Mouse (Mus musculus) heart, adult 2 months (tissue): ENCODE data around the gene Grap. TPM values are rescaled to one million over a fixed set of nuclear protein-coding genes. Genes with fewer than 3 reads are reported as not detected.

ENCODE experiments used
- DNase-seq, 2 experiments: peaks; one replicate each; pipeline ENCODE4 v3.0.0; 2021
- H3K27ac ChIP-seq: fragments of 200-600 bp; 2 replicates; pipeline ENCODE4 v1.8.1; 2022
- H3K27me3 ChIP-seq: fragments of 200-500 bp; 2 replicates; pipeline ENCODE4 v1.6.1; 2012; ENCODE audit warnings: mild to moderate bottlenecking, low read length, inconsistent platforms, mixed read lengths; ENCODE audit not compliant: control insufficient read depth, insufficient read depth
- H3K36me3 ChIP-seq: fragments of 200-500 bp; 2 replicates; pipeline ENCODE4 v1.6.1; 2012; ENCODE audit warnings: low read length, inconsistent platforms; ENCODE audit not compliant: control insufficient read depth, insufficient read depth
- H3K4me1 ChIP-seq: fragments of 200-500 bp; 2 replicates; pipeline ENCODE4 v1.6.1; 2011; ENCODE audit warnings: low read length; ENCODE audit not compliant: control insufficient read depth, insufficient read depth
- H3K4me3 ChIP-seq: fragments of 200-600 bp; 2 replicates; pipeline ENCODE4 v1.8.1; 2022
- H3K79me2 ChIP-seq: fragments of 200-500 bp; replicated peaks from 2 replicates; pipeline ENCODE4 v1.6.1; 2012; ENCODE audit warnings: mild to moderate bottlenecking, inconsistent platforms, low read length, moderate library complexity, mixed read lengths; ENCODE audit not compliant: control insufficient read depth, insufficient read depth
- H3K9ac ChIP-seq: fragments of 200-500 bp; 2 replicates; pipeline ENCODE4 v1.6.1; 2012; ENCODE audit warnings: low read depth, mild to moderate bottlenecking, control low read depth, inconsistent platforms, low read length, mixed read lengths
- CTCF ChIP-seq: fragments of 200-600 bp; IDR thresholded peaks from 2 replicates; pipeline ENCODE4 v1.8.1; 2022; ENCODE audit warnings: antibody characterized with exemption, mild to moderate bottlenecking, moderate library complexity
- EP300 ChIP-seq: fragments of 200-500 bp; IDR thresholded peaks from 2 replicates; pipeline ENCODE4 v1.6.1; 2011; ENCODE audit warnings: low read depth, low read length, control low read depth; ENCODE audit not compliant: insufficient read depth
- POLR2A ChIP-seq: fragments of 200-500 bp; IDR thresholded peaks from 2 replicates; pipeline ENCODE4 v1.6.1; 2011; ENCODE audit warnings: mild to moderate bottlenecking, low read depth, low read length, control low read depth; ENCODE audit not compliant: insufficient read depth
- WGBS: fragments of 180-500 bp; shearing (Covaris S2); methylation state at CpG from one replicate; pipeline ENCODE4 v1.1.7; 2018; 5-methylcytosine and 5-hydroxymethylcytosine counted together
- intact Hi-C: fragments of 180-260 bp; cut with DNase I; formaldehyde crosslinking; loops from one replicate; pipeline ENCODE4 v1.15.1; 2025
- polyA plus RNA-seq: library from polyadenylated mRNA; depleted of rRNA; stranded (reverse); fragments of >200 nt; gene quantifications from 2 replicates; pipeline ENCODE4 v1.2.3, GENCODE M21; 2012; rRNA removed
- total RNA-seq, 2 experiments: library from RNA; stranded (reverse); gene quantifications; 2 replicates each; pipeline ENCODE4 v1.2.3; 2021

Grap gene
- total and polyA plus RNA-seq, 3 experiments, result 10.5 to 11.3 (median 10.6) TPM

DNA sequence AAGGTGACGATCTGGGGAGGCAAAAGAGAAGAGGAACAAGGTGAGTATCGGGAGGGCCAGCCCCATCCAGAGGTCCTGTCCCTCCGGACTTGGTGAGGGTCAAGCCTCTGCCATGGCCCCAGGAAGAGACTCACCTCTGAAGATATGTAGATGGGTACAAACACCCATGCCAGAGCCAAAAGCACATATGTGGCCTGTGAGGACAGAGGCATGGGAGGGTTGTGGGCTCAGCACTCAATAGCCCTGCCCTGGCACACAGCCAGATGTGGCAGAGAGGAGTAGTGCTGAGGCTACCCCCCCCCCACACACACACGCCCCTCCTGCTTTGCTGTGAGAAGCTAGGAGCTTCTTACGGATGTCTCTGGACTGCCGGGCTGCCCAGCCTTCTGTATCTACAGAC is 62.1 kb downstream of the Grap start:
- H3K4me1 ChIP-seq, result no peaks in the 10 kb centered on the region
- no peaks in the 10 kb centered on the region for H3K79me2 ChIP-seq
- H3K9ac ChIP-seq, result no peak overlapping the region
- TF ChIP-seq POLR2A (no peak), EP300 (no peak), CTCF (no peak)
- H3K4me3 ChIP-seq, result no peak overlapping the region
- 59% methylated on average over 6 of the region's 6 CpGs for WGBS
- H3K27me3 ChIP-seq, result no peaks in the 10 kb centered on the region
- intact Hi-C loops, result loop anchor here (2.0 to 10.0 kb wide), 3 partner anchors 86 to 520 kb away; partner anchors contain the start of gene Slc47a2
- no peaks in the 10 kb centered on the region for H3K36me3 ChIP-seq
- H3K27ac ChIP-seq, result no peak overlapping the region
- DNase-seq, result no peak

DNA sequence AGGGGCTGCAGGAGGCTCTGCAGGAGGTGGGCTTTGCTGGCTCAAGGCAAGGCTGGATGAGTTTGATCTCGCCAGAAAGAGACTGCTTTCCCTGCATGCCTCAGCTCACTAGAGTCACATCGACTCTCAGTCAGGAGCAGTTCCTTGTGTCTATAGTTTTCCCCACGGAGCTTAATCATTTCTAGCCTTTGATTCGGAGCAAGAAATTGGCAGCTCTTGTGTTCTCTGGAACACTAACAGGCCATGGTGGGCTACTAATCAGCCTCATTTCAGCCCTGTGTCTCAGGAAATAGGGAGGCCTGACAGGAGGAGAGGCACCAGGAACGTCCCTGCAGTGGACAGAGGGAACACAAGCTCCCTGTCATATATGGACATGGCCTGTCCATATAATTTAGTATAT is 64.9 kb downstream of the Grap start:
- intact Hi-C loops, result loop anchor here (10.0 kb wide), 2 partner anchors 373 to 523 kb away; partner anchors contain the start of gene Slc47a2
- Histone ChIP-seq H3K9ac (no peak overlapping the region), H3K27me3 (no peaks in the 10 kb centered on the region), H3K36me3 (no peaks in the 10 kb centered on the region), H3K79me2 (no peaks in the 10 kb centered on the region), H3K27ac (no peak overlapping the region), H3K4me3 (no peak overlapping the region), H3K4me1 (no peaks in the 10 kb centered on the region)
- TF ChIP-seq POLR2A (no peak), EP300 (no peak), CTCF (no peak)
- WGBS, result 53% methylated on average over 5 of the region's 5 CpGs
- DNase-seq, result no peak

DNA sequence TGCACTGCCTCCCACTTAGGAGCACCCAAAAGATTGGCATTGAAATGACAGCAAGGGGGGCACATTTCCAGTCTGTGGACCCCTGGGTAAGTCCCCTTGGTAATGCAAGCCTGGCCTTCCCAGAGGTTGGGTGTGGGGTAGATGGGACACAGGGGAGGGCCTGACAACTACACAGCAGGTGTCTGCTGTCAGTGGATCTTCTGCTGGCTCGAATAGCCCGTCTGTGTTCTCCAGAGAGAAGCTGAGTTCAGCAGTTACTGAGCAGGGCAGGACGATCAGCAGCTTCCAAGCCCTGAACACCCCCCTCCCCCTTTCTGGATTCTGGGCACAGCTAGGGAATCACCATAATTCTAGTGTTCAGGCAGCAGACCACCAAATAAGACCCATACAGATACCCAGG is 66.3 kb downstream of the Grap start:
- WGBS, result 67% methylated on average over 3 of the region's 3 CpGs
- H3K27ac ChIP-seq, result no peak overlapping the region

DNA sequence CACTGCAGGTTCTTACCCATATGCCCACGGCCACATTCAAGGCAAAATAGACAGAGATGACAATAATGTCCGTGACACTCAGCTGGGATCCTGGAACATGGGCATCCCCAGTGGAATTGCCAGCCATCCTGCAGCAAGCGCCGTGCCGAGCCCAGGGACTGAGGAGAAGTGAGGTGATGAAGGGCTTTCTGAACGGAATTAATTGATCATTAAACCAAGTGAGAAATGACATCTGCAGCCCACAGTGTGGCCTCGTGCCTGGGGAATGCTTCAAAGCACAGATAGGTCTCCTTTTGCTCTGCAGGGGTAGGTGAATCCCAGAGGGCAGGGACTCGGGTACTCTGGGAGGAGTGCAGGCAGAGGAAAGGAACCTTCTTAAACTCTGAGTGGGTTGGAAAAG is 66.8 kb downstream of the Grap start:
- no peak for TF ChIP-seq CTCF
- no peak for TF ChIP-seq EP300
- TF ChIP-seq POLR2A, result no peak
- no peaks in the 10 kb centered on the region for H3K27me3 ChIP-seq
- no peaks in the 10 kb centered on the region for H3K4me1 ChIP-seq
- WGBS, result 73% methylated on average over 8 of the region's 8 CpGs
- H3K79me2 ChIP-seq, result no peaks in the 10 kb centered on the region
- no peak for DNase-seq
- no peak overlapping the region for H3K9ac ChIP-seq
- H3K27ac ChIP-seq, result no peak overlapping the region
- no peaks in the 10 kb centered on the region for H3K36me3 ChIP-seq
- no peak overlapping the region for H3K4me3 ChIP-seq
- intact Hi-C loops, result loop anchor here (10.0 kb wide), 2 partner anchors 375 to 525 kb away; partner anchors contain the start of gene Slc47a2

More for the DNA sequence above, 66.3 kb downstream of the Grap start:
- intact Hi-C loops, result loop anchor here (10.0 kb wide), 2 partner anchors 375 to 525 kb away; partner anchors contain the start of gene Slc47a2
- DNase-seq, result no peak
- Histone ChIP-seq H3K4me1 (no peaks in the 10 kb centered on the region), H3K79me2 (no peaks in the 10 kb centered on the region), H3K36me3 (no peaks in the 10 kb centered on the region), H3K9ac (no peak overlapping the region), H3K4me3 (no peak overlapping the region), H3K27me3 (no peaks in the 10 kb centered on the region)
- TF ChIP-seq CTCF (no peak), EP300 (no peak), POLR2A (no peak)

- 76% methylated on average over 3 of the region's 3 CpGs for WGBS
Measured at GRCm38 (mm10) chr11:61720636-61721035, 67.6 kb downstream of the Grap start, which contains the start of gene Slc5a10. TSS of gene Slc5a10 (minus strand) at chr11:61720826.

GRCm38 (mm10) chr11:61722077-61722476 is 69.0 kb downstream of the Grap start:
- Histone ChIP-seq H3K9ac (no peak overlapping the region), H3K4me3 (no peak overlapping the region), H3K27me3 (no peaks in the 10 kb centered on the region), H3K36me3 (no peaks in the 10 kb centered on the region), H3K27ac (no peak overlapping the region), H3K4me1 (no peaks in the 10 kb centered on the region), H3K79me2 (no peaks in the 10 kb centered on the region)
- WGBS, result 78% methylated on average over 5 of the region's 5 CpGs
- DNase-seq, result no peak
- no peak for TF ChIP-seq POLR2A
- no peak for TF ChIP-seq CTCF
- no peak for TF ChIP-seq EP300
- intact Hi-C loops, result no loop called here

More at GRCm38 (mm10) chr11:61720636-61721035, 67.6 kb downstream of the Grap start, which contains the start of gene Slc5a10:
- TF ChIP-seq EP300, result no peak
- TF ChIP-seq CTCF, result no peak
- no peak for TF ChIP-seq POLR2A
- no peaks in the 10 kb centered on the region for H3K36me3 ChIP-seq
- H3K27ac ChIP-seq, result no peak within 1 kb of the TSS
- H3K9ac ChIP-seq, result no peak within 1 kb of the TSS
- H3K4me1 ChIP-seq, result no peaks in the 10 kb centered on the region
- H3K27me3 ChIP-seq, result no peaks in the 10 kb centered on the region
- no peak for DNase-seq
- H3K79me2 ChIP-seq, result no peaks in the 10 kb centered on the region
- intact Hi-C loops, result no loop called here
- no peak within 1 kb of the TSS for H3K4me3 ChIP-seq

Other genes starting within 250 kb of the Grap start
- gene Rnf112, start 199.1 kb upstream of the Grap start, total RNA-seq, result under 1 TPM; 0.10 to 0.30 TPM
- gene Rnf112, start 199.1 kb upstream of the Grap start, polyA plus RNA-seq, result 0.15 and 0.18 TPM in 2 replicates
- gene Mfap4, start 167.8 kb upstream of the Grap start, total RNA-seq, result 10 to 100 TPM; 18.4 to 22.9 TPM
- 125 and 143 TPM in 2 replicates for gene Mfap4, start 167.8 kb upstream of the Grap start, polyA plus RNA-seq
- 1 to 10 TPM; 5.5 to 6.0 TPM for gene Mapk7, start 158.9 kb upstream of the Grap start, total RNA-seq
- gene Mapk7, start 158.9 kb upstream of the Grap start, polyA plus RNA-seq, result 11.9 and 12.6 TPM in 2 replicates
- gene B9d1, start 148.1 kb upstream of the Grap start, total RNA-seq, result 1 to 10 TPM; 8.0 to 9.3 TPM
- gene B9d1, start 148.1 kb upstream of the Grap start, polyA plus RNA-seq, result 10.6 and 15.6 TPM in 2 replicates
- 10 to 100 TPM; 23.1 to 24.9 TPM for gene Epn2, start 73.6 kb upstream of the Grap start, total RNA-seq
- 20.4 and 29.2 TPM in 2 replicates for gene Epn2, start 73.6 kb upstream of the Grap start, polyA plus RNA-seq
- under 1 TPM; 0.26 to 0.30 TPM for gene Fam83g, start 30.8 kb downstream of the Grap start, total RNA-seq
- gene Fam83g, start 30.8 kb downstream of the Grap start, polyA plus RNA-seq, result 0.20 and 0.29 TPM in 2 replicates
- not detected for gene Slc5a10, start 67.6 kb downstream of the Grap start, total RNA-seq
- gene Slc5a10, start 67.6 kb downstream of the Grap start, polyA plus RNA-seq, result 0.09 TPM in 1 of 2 replicates, not detected in the other
- 1 to 10 TPM; 6.9 to 7.9 TPM for gene Prpsap2, start 108.8 kb downstream of the Grap start, total RNA-seq
- gene Prpsap2, start 108.8 kb downstream of the Grap start, polyA plus RNA-seq, result 5.5 and 8.4 TPM in 2 replicates
- 10 to 100 TPM; 47.1 to 53.7 TPM for gene Ulk2, start 201.8 kb downstream of the Grap start, total RNA-seq
- 65.4 and 93.3 TPM in 2 replicates for gene Ulk2, start 201.8 kb downstream of the Grap start, polyA plus RNA-seq